Mouse (Mus musculus) gastrocnemius, adult 2 months (tissue): ENCODE data around the gene Itga9. TPM values are rescaled to one million over a fixed set of nuclear protein-coding genes. Genes with fewer than 3 reads are reported as not detected.

Experiments used
- DNase-seq: peaks from one replicate; pipeline ENCODE4 v3.0.0; 2022
- H3K27ac ChIP-seq: fragments of 200-600 bp; 2 replicates; pipeline ENCODE4 v1.8.1; 2022; ENCODE audit warnings: mild to moderate bottlenecking
- H3K4me3 ChIP-seq: fragments of 200-600 bp; 2 replicates; pipeline ENCODE4 v1.8.1; 2022; ENCODE audit warnings: mild to moderate bottlenecking, moderate library complexity
- CTCF ChIP-seq: fragments of 200-600 bp; IDR thresholded peaks from 2 replicates; pipeline ENCODE4 v1.8.1; 2022; ENCODE audit warnings: antibody characterized with exemption, mild to moderate bottlenecking, moderate library complexity
- intact Hi-C: fragments of 180-260 bp; cut with DNase I; formaldehyde crosslinking; loops from one replicate; pipeline ENCODE4 v1.15.1; 2025
- total RNA-seq, 2 experiments: library from RNA; stranded (reverse); gene quantifications; 2 replicates each; pipeline ENCODE4 v1.2.3; 2021

The Itga9 gene
- total RNA-seq, 2 experiments from 2014 or later: 3.0 to 5.7 TPM

DNA sequence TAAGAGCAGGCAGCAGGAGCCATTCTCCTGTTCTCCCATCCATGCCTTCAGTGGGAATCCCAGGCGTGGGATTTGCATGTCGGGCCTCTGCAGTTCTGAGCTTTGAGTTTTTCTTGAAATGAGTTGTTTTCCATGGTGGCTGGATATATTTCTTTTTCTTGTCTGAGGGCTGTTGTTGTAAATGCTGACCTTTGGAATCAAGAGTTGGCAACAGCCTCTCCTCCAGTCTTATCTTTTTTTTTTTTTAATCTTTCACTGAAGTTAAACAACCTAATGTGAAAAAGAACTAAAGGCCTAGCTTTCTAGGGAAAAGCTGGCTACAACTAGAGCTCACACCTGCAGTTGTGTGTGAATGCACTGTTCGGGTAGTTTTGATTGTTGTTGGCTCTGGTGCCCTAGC lies 240.3 kb downstream of the Itga9 start:
- H3K27ac ChIP-seq: no peak overlapping the region
- intact Hi-C loops: no loop called here
- TF ChIP-seq CTCF: no peak

GRCm38 (mm10) chr9:118856665-118857064 lies 250.2 kb downstream of the Itga9 start:
- intact Hi-C loops: no loop called here
- no peak for DNase-seq
- TF ChIP-seq CTCF: no peak

More for the DNA sequence above, 240.3 kb downstream of the Itga9 start:
- H3K4me3 ChIP-seq: no peak overlapping the region
- no peak for DNase-seq

DNA sequence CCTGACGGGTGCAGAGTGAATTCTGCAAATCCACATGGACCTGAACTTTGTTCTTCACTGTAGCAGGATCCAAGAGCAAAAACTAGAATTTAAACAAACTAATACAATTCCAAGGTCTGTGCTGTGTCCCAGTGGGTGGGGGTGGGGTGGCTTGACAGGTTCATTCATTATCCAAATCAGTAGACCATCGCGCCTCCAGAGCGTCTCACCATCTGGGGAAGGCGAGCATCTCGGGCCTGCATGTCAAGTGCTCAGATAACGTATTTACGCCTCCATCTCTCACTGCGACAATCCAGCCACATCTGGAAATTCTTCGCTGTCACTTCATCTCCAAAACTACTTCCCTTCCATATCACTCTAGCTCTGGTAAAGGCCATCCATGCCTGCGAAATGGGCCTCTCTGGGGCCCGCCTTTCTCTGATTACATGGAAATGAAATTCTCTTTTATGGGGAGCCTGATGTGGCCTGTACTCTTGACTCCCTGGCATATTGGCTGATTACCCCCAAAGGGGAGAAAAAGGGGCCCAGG lies 254.2 kb downstream of the Itga9 start:
- Histone ChIP-seq H3K27ac (no peak overlapping the region), H3K4me3 (no peak overlapping the region)
- intact Hi-C loops: loop anchor here (10.0 kb wide), 1 partner anchor 166 kb away; no protein-coding TSS in a partner anchor
- DNase-seq: no peak
- TF ChIP-seq CTCF: no peak

More at GRCm38 (mm10) chr9:118856665-118857064, 250.2 kb downstream of the Itga9 start:
- Histone ChIP-seq H3K4me3 (no peak overlapping the region), H3K27ac (no peak overlapping the region; the same call in 1 of the 2 replicates)

- peak overlapping the region; percentile 14 for H3K4me3 ChIP-seq
- no peak for DNase-seq
- no peak for TF ChIP-seq CTCF
- intact Hi-C loops: loop anchor here (10.0 kb wide), 1 partner anchor 167 kb away; no protein-coding TSS in a partner anchor
- H3K27ac ChIP-seq: peak overlapping the region; percentile 79
These were observed 255.7 kb downstream of the Itga9 start for GRCm38 (mm10) chr9:118862214-118862613.

DNA sequence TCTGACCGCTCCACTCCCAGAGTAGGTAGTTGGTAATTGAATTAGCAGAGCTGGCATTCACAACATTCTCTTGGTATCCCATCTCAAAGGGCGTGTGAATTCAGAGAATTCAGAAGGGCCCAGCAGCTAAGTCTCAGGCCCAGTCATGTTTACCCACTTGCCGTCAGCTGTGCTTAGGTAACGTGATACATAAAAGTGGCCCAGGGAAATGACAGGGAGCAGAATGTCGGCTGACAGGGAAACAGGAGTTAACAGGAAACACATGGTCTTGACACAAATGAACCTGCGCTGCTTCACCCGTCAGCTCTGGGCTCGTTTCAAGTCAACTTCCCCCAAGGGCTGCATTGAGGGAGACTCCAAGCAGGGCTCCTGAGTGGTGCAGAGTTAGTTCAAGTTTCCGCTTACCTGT lies 256.4 kb downstream of the Itga9 start:
- no peak for TF ChIP-seq CTCF
- peak overlapping the region; percentile 14; the same call in 1 of the 2 replicates for H3K4me3 ChIP-seq
- DNase-seq: no peak
- intact Hi-C loops: loop anchor here (10.0 kb wide), 1 partner anchor 168 kb away; no protein-coding TSS in a partner anchor
- H3K27ac ChIP-seq: peak overlapping the region; percentile 79

- TF ChIP-seq CTCF: no peak
- H3K4me3 ChIP-seq: no peak overlapping the region
- peak overlapping the region; percentile 79 for H3K27ac ChIP-seq
- DNase-seq: no peak
- intact Hi-C loops: loop anchor here (10.0 kb wide), 1 partner anchor 169 kb away; no protein-coding TSS in a partner anchor
These were observed 257.0 kb downstream of the Itga9 start for GRCm38 (mm10) chr9:118863528-118863927.

DNA sequence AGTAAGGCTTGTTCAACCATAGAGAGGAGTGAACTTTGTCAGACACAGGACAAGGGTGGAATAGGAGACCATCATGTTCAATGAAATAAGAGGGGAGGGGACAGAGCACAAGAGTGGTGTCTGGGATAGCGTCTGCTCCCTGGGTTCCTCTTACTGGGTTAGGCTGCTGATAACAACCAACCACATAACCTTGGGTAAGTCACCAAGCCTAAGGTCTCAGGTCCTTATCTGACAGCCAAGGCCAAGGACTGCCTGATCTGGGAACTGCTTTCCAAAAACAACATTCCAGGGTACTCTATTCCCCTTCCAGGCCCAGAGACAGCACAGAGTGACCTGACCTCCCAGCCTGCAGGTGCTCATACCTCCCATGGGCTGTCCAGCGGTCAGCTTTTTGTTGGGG lies 260.5 kb downstream of the Itga9 start:
- no peak for DNase-seq
- Histone ChIP-seq H3K4me3 (no peak overlapping the region), H3K27ac (no peak overlapping the region)
- TF ChIP-seq CTCF: no peak
- intact Hi-C loops: loop anchor here (10.0 kb wide), 1 partner anchor 172 kb away; no protein-coding TSS in a partner anchor

DNA sequence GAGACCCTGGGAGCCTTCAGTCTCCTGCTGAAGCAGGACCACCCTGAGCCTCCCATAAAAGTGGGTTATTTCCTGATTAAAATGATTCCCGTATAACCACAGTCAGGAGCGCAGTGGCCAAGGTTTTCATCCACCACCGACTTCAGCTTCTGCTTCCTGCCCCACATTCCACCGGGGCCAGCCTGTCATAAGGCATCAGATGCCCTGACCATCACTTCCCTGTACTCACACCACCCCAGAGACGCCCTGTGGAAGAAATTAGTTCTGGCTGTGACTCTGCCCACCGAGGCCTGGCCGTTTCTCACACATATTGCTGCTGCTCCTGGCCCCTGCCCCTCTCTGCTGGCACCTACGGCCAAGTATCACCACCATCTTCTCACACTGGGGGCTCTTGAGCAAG lies 261.4 kb downstream of the Itga9 start:
- no peak for DNase-seq
- H3K27ac ChIP-seq: no peak overlapping the region
- H3K4me3 ChIP-seq: no peak overlapping the region
- intact Hi-C loops: loop anchor here (10.0 kb wide), 1 partner anchor 173 kb away; no protein-coding TSS in a partner anchor
- TF ChIP-seq CTCF: no peak

GRCm38 (mm10) chr9:118871089-118871488 lies 264.6 kb downstream of the Itga9 start:
- no peak for DNase-seq
- intact Hi-C loops: loop anchor here (1.0 kb wide), 1 partner anchor 265 kb away; the partner anchor contains the start of gene Itga9
- TF ChIP-seq CTCF: peak; percentile 88
- no peak overlapping the region for H3K27ac ChIP-seq
- H3K4me3 ChIP-seq: no peak overlapping the region

DNA sequence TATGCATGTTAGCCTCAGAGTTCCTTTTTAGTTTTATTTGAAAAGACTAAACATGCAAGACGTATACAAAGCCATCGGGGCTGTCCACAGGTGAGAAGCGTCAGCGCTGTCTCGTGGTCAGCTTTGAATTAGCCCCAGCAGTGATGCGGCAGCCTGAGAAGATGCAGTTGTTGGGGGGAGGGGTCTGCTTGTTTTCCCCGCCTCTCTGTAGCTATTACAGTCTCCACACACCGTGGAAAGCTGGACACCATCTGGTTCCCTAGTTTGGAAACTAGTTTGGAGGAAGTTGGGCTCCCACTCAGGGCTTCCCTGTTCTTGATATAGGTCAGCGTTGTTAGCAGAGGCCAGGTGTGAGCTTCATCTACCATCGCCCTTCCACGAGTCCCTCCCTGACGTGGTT lies 266.5 kb downstream of the Itga9 start:
- intact Hi-C loops: no loop called here
- DNase-seq: no peak
- Histone ChIP-seq H3K27ac (no peak overlapping the region), H3K4me3 (no peak overlapping the region)
- no peak for TF ChIP-seq CTCF

GRCm38 (mm10) chr9:118873596-118873995 lies 267.1 kb downstream of the Itga9 start:
- Histone ChIP-seq H3K4me3 (no peak overlapping the region), H3K27ac (no peak overlapping the region)
- intact Hi-C loops: no loop called here
- DNase-seq: no peak
- TF ChIP-seq CTCF: no peak

DNA sequence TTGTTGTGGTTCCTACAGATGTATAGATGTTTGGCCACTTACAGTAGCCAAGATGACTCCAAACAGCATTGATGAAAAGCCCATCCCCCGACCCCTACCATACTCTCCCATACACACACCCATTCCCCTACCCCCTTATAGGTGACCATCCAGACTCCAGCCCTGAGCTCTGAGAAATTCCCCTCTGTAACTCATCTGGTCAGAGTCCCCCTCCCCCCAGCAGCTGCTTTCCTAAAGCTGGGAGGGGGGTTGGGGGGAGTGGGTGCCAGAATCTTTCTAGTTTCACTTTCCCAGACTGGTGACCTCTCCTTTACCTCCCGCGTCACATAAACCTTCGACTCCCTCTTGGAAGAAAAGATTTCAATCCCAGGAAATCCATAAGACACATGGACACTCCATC lies 269.2 kb downstream of the Itga9 start:
- H3K27ac ChIP-seq: no peak overlapping the region; the same call in 1 of the 2 replicates
- intact Hi-C loops: no loop called here
- no peak for TF ChIP-seq CTCF
- DNase-seq: no peak
- H3K4me3 ChIP-seq: no peak overlapping the region

DNA sequence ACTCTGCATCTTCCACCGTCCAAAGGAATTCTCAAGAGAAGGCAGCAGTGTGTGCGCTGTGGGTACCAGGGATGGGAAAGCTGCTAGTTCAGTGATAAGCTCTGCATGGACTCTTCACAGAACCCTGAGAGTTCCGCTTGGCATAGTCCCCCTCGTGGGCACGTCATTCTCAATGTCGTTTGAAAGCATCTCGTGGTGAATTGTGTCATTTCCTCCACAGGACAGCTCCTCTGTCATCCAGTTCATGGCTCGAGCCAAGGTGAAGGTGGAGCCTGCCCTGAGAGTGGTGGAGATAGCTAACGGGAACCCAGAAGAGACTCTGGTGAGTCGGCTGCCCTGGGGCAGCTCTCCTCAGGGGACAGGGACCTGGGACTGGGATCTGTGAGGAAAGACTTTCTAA lies 270.4 kb downstream of the Itga9 start:
- DNase-seq: no peak
- Histone ChIP-seq H3K4me3 (no peak overlapping the region; the same call in 1 of the 2 replicates), H3K27ac (peak overlapping the region; percentile 73)
- no peak for TF ChIP-seq CTCF
- intact Hi-C loops: no loop called here
